Mouse (Mus musculus): Measurements from ENCODE around the gene Kcne4. TPM values are rescaled to one million over a fixed set of nuclear protein-coding genes. Genes with fewer than 3 reads are reported as not detected.
A peak's percentile ranks its signal among the peaks of the same experiment; 100 is the strongest.

Gene Kcne4
- polyA plus RNA-seq, 1 experiment from 2014 or later, result 1.8 TPM

GRCm38 (mm10) chr1:78821111-78821510, 4.6 kb downstream of the Kcne4 start:
- no peak for ATAC-seq
- H3K27ac ChIP-seq, result no peak overlapping the region
- H3K4me1 ChIP-seq (replicated peaks), result peaks cover 12% of the 10 kb centered on the region; the same call in 1 of the 2 replicates
- no peaks in the 10 kb centered on the region for H3K9me3 ChIP-seq
- 83% methylated on average over 9 of the region's 9 CpGs for WGBS
- H3K27me3 ChIP-seq, result no peaks in the 10 kb centered on the region
- H3K4me3 ChIP-seq (replicated peaks), result no peak overlapping the region
- H3K4me2 ChIP-seq (replicated peaks), result no peak overlapping the region
- no peaks in the 10 kb centered on the region for H3K36me3 ChIP-seq
- H3K9ac ChIP-seq (replicated peaks), result no peak overlapping the region

- Histone ChIP-seq H3K4me3 (replicated peaks) (no peak overlapping the region), H3K9me3 (no peaks in the 10 kb centered on the region), H3K27ac (no peak overlapping the region), H3K4me1 (replicated peaks) (peaks cover 12% of the 10 kb centered on the region; the same call in 1 of the 2 replicates), H3K4me2 (replicated peaks) (no peak overlapping the region), H3K27me3 (no peaks in the 10 kb centered on the region), H3K36me3 (no peaks in the 10 kb centered on the region), H3K9ac (replicated peaks) (no peak overlapping the region)
- 86% methylated on average over 15 of the region's 15 CpGs for WGBS
- ATAC-seq, result peak; percentile 21; the same call in 1 of the 2 replicates
Measured at GRCm38 (mm10) chr1:78821733-78822430, 5.3 kb downstream of the Kcne4 start.

GRCm38 (mm10) chr1:78825246-78825645, 8.7 kb downstream of the Kcne4 start:
- Histone ChIP-seq H3K4me1 (replicated peaks) (0 out of 2 replicates have a peak, but pooled peaks cover 12% of the 10 kb centered on the region), H3K9me3 (no peaks in the 10 kb centered on the region), H3K36me3 (no peaks in the 10 kb centered on the region), H3K27me3 (no peaks in the 10 kb centered on the region), H3K4me3 (replicated peaks) (no peak overlapping the region), H3K27ac (no peak overlapping the region), H3K9ac (replicated peaks) (no peak overlapping the region), H3K4me2 (replicated peaks) (no peak overlapping the region)
- WGBS, result 82% methylated on average over 3 of the region's 3 CpGs
- ATAC-seq, result no peak

- no peak overlapping the region for H3K27ac ChIP-seq
- H3K4me2 ChIP-seq (replicated peaks), result no peak overlapping the region
- H3K9me3 ChIP-seq, result no peaks in the 10 kb centered on the region
- H3K9ac ChIP-seq (replicated peaks), result no peak overlapping the region
- H3K36me3 ChIP-seq, result no peaks in the 10 kb centered on the region
- no peak for ATAC-seq
- 92% methylated on average over 3 of the region's 3 CpGs for WGBS
- no peaks in the 10 kb centered on the region for H3K4me1 ChIP-seq (replicated peaks)
- no peak overlapping the region for H3K4me3 ChIP-seq (replicated peaks)
- H3K27me3 ChIP-seq, result no peaks in the 10 kb centered on the region
Measured at GRCm38 (mm10) chr1:78838468-78838867, 21.9 kb downstream of the Kcne4 start.

GRCm38 (mm10) chr1:78840769-78841168, 24.2 kb downstream of the Kcne4 start:
- ATAC-seq, result no peak
- no peaks in the 10 kb centered on the region for H3K9me3 ChIP-seq
- H3K4me1 ChIP-seq (replicated peaks), result no peaks in the 10 kb centered on the region
- no peak overlapping the region for H3K4me3 ChIP-seq (replicated peaks)
- no peaks in the 10 kb centered on the region for H3K36me3 ChIP-seq
- no peak overlapping the region for H3K27ac ChIP-seq
- no peak overlapping the region for H3K9ac ChIP-seq (replicated peaks)
- no peak overlapping the region for H3K4me2 ChIP-seq (replicated peaks)
- 80% methylated on average over 2 of the region's 2 CpGs for WGBS
- H3K27me3 ChIP-seq, result no peaks in the 10 kb centered on the region

- Histone ChIP-seq H3K9ac (replicated peaks) (no peak overlapping the region), H3K4me2 (replicated peaks) (no peak overlapping the region), H3K4me1 (replicated peaks) (no peaks in the 10 kb centered on the region), H3K27me3 (no peaks in the 10 kb centered on the region), H3K4me3 (replicated peaks) (no peak overlapping the region), H3K9me3 (no peaks in the 10 kb centered on the region), H3K36me3 (no peaks in the 10 kb centered on the region), H3K27ac (no peak overlapping the region)
- ATAC-seq, result no peak
- WGBS, result 97% methylated on average over 1 of the region's 1 CpGs
Measured at GRCm38 (mm10) chr1:78845661-78846060, 29.1 kb downstream of the Kcne4 start.

GRCm38 (mm10) chr1:78846471-78846870, 29.9 kb downstream of the Kcne4 start:
- Histone ChIP-seq H3K9ac (replicated peaks) (no peak overlapping the region), H3K27me3 (no peaks in the 10 kb centered on the region), H3K36me3 (no peaks in the 10 kb centered on the region), H3K4me1 (replicated peaks) (0 out of 2 replicates have a peak, but pooled peaks cover under 1% of the 10 kb centered on the region), H3K27ac (no peak overlapping the region), H3K4me3 (replicated peaks) (no peak overlapping the region), H3K9me3 (no peaks in the 10 kb centered on the region), H3K4me2 (replicated peaks) (no peak overlapping the region)
- 61% methylated on average over 2 of the region's 2 CpGs for WGBS
- ATAC-seq, result no peak

- ATAC-seq, result peak; percentile 98
- H3K27ac ChIP-seq, result peak overlapping the region; percentile 70
- no peak overlapping the region for H3K9ac ChIP-seq (replicated peaks)
- peak overlapping the region; percentile 25 for H3K4me2 ChIP-seq (replicated peaks)
- 43% methylated on average over 17 of the region's 17 CpGs for WGBS
- H3K4me3 ChIP-seq (replicated peaks), result no peak overlapping the region
- no peaks in the 10 kb centered on the region for H3K36me3 ChIP-seq
- H3K27me3 ChIP-seq, result no peaks in the 10 kb centered on the region
- peaks cover 14% of the 10 kb centered on the region for H3K4me1 ChIP-seq (replicated peaks)
- H3K9me3 ChIP-seq, result no peaks in the 10 kb centered on the region
Measured at GRCm38 (mm10) chr1:78852408-78853093, 36.0 kb downstream of the Kcne4 start.

- peak overlapping the region; percentile 25 for H3K4me2 ChIP-seq (replicated peaks)
- peaks cover 14% of the 10 kb centered on the region for H3K4me1 ChIP-seq (replicated peaks)
- peak; percentile 59 for ATAC-seq
- peak overlapping the region; percentile 70 for H3K27ac ChIP-seq
- 77% methylated on average over 3 of the region's 3 CpGs for WGBS
- no peak overlapping the region for H3K4me3 ChIP-seq (replicated peaks)
- no peaks in the 10 kb centered on the region for H3K36me3 ChIP-seq
- no peaks in the 10 kb centered on the region for H3K27me3 ChIP-seq
- no peaks in the 10 kb centered on the region for H3K9me3 ChIP-seq
- no peak overlapping the region for H3K9ac ChIP-seq (replicated peaks)
Measured at GRCm38 (mm10) chr1:78853094-78853445, 36.5 kb downstream of the Kcne4 start.

GRCm38 (mm10) chr1:78854306-78854705, 37.7 kb downstream of the Kcne4 start:
- WGBS, result 60% methylated on average over 1 of the region's 1 CpGs
- H3K4me1 ChIP-seq (replicated peaks), result peaks cover 14% of the 10 kb centered on the region
- no peak for ATAC-seq
- H3K9me3 ChIP-seq, result no peaks in the 10 kb centered on the region
- no peak overlapping the region for H3K4me3 ChIP-seq (replicated peaks)
- H3K9ac ChIP-seq (replicated peaks), result no peak overlapping the region
- no peaks in the 10 kb centered on the region for H3K27me3 ChIP-seq
- no peaks in the 10 kb centered on the region for H3K36me3 ChIP-seq
- H3K4me2 ChIP-seq (replicated peaks), result no peak overlapping the region
- H3K27ac ChIP-seq, result no peak overlapping the region

GRCm38 (mm10) chr1:78859573-78859972, 43.0 kb downstream of the Kcne4 start:
- no peak overlapping the region for H3K4me2 ChIP-seq (replicated peaks)
- H3K4me1 ChIP-seq (replicated peaks), result peaks cover 4% of the 10 kb centered on the region; the same call in 1 of the 2 replicates
- H3K9me3 ChIP-seq, result no peaks in the 10 kb centered on the region
- ATAC-seq, result no peak
- H3K36me3 ChIP-seq, result no peaks in the 10 kb centered on the region
- no peak overlapping the region for H3K9ac ChIP-seq (replicated peaks)
- 82% methylated on average over 4 of the region's 4 CpGs for WGBS
- H3K4me3 ChIP-seq (replicated peaks), result no peak overlapping the region
- no peaks in the 10 kb centered on the region for H3K27me3 ChIP-seq
- no peak overlapping the region for H3K27ac ChIP-seq

GRCm38 (mm10) chr1:78860056-78860455, 43.5 kb downstream of the Kcne4 start:
- no peak for ATAC-seq
- 86% methylated on average over 7 of the region's 7 CpGs for WGBS
- no peak overlapping the region for H3K4me3 ChIP-seq (replicated peaks)

More at GRCm38 (mm10) chr1:78860056-78860455, 43.5 kb downstream of the Kcne4 start:
- no peaks in the 10 kb centered on the region for H3K36me3 ChIP-seq
- no peaks in the 10 kb centered on the region for H3K27me3 ChIP-seq
- no peaks in the 10 kb centered on the region for H3K9me3 ChIP-seq
- no peak overlapping the region for H3K9ac ChIP-seq (replicated peaks)
- H3K27ac ChIP-seq, result no peak overlapping the region
- H3K4me2 ChIP-seq (replicated peaks), result no peak overlapping the region
- peaks cover 4% of the 10 kb centered on the region; the same call in 1 of the 2 replicates for H3K4me1 ChIP-seq (replicated peaks)
